In the genomic region with DNA sequence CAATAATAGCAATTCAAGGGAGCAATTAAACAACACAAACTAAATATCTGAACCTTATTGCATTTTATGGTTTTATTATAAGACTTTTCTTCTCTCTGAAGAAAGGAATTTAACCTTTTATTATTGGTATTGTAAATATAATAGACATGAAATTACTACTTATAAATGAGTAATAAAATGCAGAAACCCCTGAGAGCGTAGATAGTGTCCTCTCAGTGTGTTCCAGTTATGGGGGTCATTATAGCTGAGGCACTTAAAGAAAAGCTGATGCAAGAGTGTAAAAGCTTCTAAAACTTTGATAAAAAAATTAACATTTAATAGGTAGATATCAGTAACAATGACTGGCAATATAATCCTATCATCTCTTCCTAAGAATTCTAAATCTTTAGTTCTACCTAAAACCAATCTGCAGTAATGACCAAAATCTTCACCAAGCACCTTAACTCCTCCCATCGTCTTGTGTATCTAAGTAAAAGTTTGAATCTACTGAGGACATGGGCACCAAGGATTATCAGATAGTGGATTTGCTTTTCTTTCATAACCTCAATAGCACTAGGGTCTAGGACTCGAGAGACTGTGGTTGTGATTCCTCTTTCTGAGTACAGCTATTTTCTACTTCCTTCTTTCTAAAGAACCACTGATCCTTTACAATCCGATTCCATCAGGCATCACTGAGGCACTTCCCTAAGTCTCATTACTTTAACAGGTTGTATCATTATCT, we compare ENCODE assay signal across 29 mouse cellular contexts. TPM values are rescaled to one million over a fixed set of nuclear protein-coding genes. Genes with fewer than 3 reads are reported as not detected.
"Had no signal": no experiment of that assay in that cellular context is flagged by ENCODE, and none has a peak within 500 bp of the region (broad histone marks: within the 10 kb centered on the region; RNA-seq: fewer than 3 reads in every experiment).

No protein-coding gene starts in this region.

- H3K27ac ChIP-seq: embryonic facial prominence, embryonic 10.5 days; embryonic facial prominence, embryonic 12.5 days; embryonic facial prominence, embryonic 13.5 days; embryonic facial prominence, embryonic 15.5 days; forebrain, embryonic 10.5 days; forebrain, embryonic 12.5 days; forebrain, embryonic 13.5 days; forebrain, embryonic 15.5 days; gastrocnemius, adult 2 months; heart, adult 2 months had no signal

- ATAC-seq: forebrain, embryonic 13.5 days; forebrain, embryonic 14.5 days; forebrain, embryonic 15.5 days; forebrain, embryonic 16.5 days; forebrain, postnatal 0 days had no signal

- H3K36me3 ChIP-seq: embryonic facial prominence, embryonic 10.5 days; embryonic facial prominence, embryonic 12.5 days; embryonic facial prominence, embryonic 13.5 days; embryonic facial prominence, embryonic 15.5 days; forebrain, embryonic 10.5 days; forebrain, embryonic 12.5 days; forebrain, embryonic 15.5 days had no signal

- H3K4me1 ChIP-seq: embryonic facial prominence, embryonic 10.5 days; embryonic facial prominence, embryonic 12.5 days; embryonic facial prominence, embryonic 13.5 days; embryonic facial prominence, embryonic 15.5 days; forebrain, embryonic 10.5 days; forebrain, embryonic 12.5 days; forebrain, embryonic 13.5 days; forebrain, embryonic 15.5 days had no signal

- H3K9me3 ChIP-seq: embryonic facial prominence, embryonic 10.5 days; embryonic facial prominence, embryonic 12.5 days; embryonic facial prominence, embryonic 13.5 days; embryonic facial prominence, embryonic 15.5 days; forebrain, embryonic 10.5 days; forebrain, embryonic 12.5 days; forebrain, embryonic 13.5 days; forebrain, embryonic 15.5 days had no signal

- H3K4me3 ChIP-seq: embryonic facial prominence, embryonic 10.5 days; embryonic facial prominence, embryonic 12.5 days; embryonic facial prominence, embryonic 13.5 days; embryonic facial prominence, embryonic 15.5 days; erythroblast, embryonic 14.5 days; forebrain, embryonic 10.5 days; forebrain, embryonic 12.5 days; forebrain, embryonic 13.5 days; forebrain, embryonic 15.5 days; gastrocnemius, adult 2 months; heart, adult 2 months had no signal

- DNase-seq: cerebellum, adult 8-10 months; cerebellum, adult 9-10 months; cerebellum, adult 9-11 months; cerebellum, postnatal 10 days; cerebellum, postnatal 14 days; cerebellum, postnatal 25 days; cerebellum, postnatal 36 days; embryo, embryonic 11 days; forebrain, postnatal 0 days; gastrocnemius, adult 2 months; gastrocnemius, postnatal 10 days; gastrocnemius, postnatal 14 days; gastrocnemius, postnatal 25 days; gastrocnemius, postnatal 36 days; heart, adult 11 months; heart, adult 18-20 months; heart, adult 2 months had no signal

- H3K4me2 ChIP-seq: embryonic facial prominence, embryonic 12.5 days; embryonic facial prominence, embryonic 13.5 days; embryonic facial prominence, embryonic 15.5 days; forebrain, embryonic 12.5 days; forebrain, embryonic 13.5 days; forebrain, embryonic 15.5 days had no signal

- H3K9ac ChIP-seq: embryonic facial prominence, embryonic 12.5 days; embryonic facial prominence, embryonic 13.5 days; embryonic facial prominence, embryonic 15.5 days; forebrain, embryonic 12.5 days; forebrain, embryonic 13.5 days; forebrain, embryonic 15.5 days; forebrain, postnatal 0 days had no signal

- H3K27me3 ChIP-seq: embryonic facial prominence, embryonic 12.5 days; embryonic facial prominence, embryonic 13.5 days; embryonic facial prominence, embryonic 15.5 days; forebrain, embryonic 12.5 days; forebrain, embryonic 13.5 days; forebrain, embryonic 15.5 days had no signal

RNA-seq across cellular contexts. Expression of a gene that starts 51.3 kb away (rescaled TPM):
- polyA plus RNA-seq: embryonic facial prominence, embryonic 10.5 days; erythroblast, embryonic 14.5 days; forebrain, embryonic 11.5 days; forebrain, embryonic 12.5 days; forebrain, embryonic 13.5 days; heart, adult 2 months had no signal
